Mouse (Mus musculus) MEL (cell line): ENCODE data around the gene Gdf7. TPM values are rescaled to one million over a fixed set of nuclear protein-coding genes. Genes with fewer than 3 reads are reported as not detected.

ENCODE experiments used
- DNase-seq: peaks from one replicate; pipeline ENCODE4 v3.0.0; 2011; ENCODE audit warnings: low read depth, low spot score
- H3K27ac ChIP-seq: 2 replicates; pipeline ENCODE4 v1.5.1; 2012; ENCODE audit warnings: low read depth, mild to moderate bottlenecking, control low read depth, low read length, moderate library complexity; ENCODE audit not compliant: control insufficient read depth
- H3K27me3 ChIP-seq, 2 experiments: fragments of 150-350 bp in 1 of 2; sonication (generic) in 1 of 2; 2 replicates each; pipeline ENCODE4 v1.6.1; 2012; ENCODE audit warnings: low read length in 2 of 2, mild to moderate bottlenecking in 2 of 2, improper control_type of control experiment in 1 of 2, moderate library complexity in 1 of 2; ENCODE audit not compliant: insufficient read depth in 2 of 2, control insufficient read depth in 1 of 2
- H3K36me3 ChIP-seq, 2 experiments: 2 replicates each; pipeline ENCODE4 v1.6.1; 2012 to 2014; ENCODE audit warnings: low read length in 2 of 2, improper control_type of control experiment in 1 of 2, inconsistent platforms in 1 of 2, mild to moderate bottlenecking in 1 of 2; ENCODE audit not compliant: insufficient read depth in 2 of 2, control insufficient read depth in 1 of 2
- H3K4me1 ChIP-seq, 2 experiments: fragments of 150-350 bp in 1 of 2; sonication (generic) in 1 of 2; 2 replicates each; pipeline ENCODE4 v1.6.1; 2012; ENCODE audit warnings: low read length in 2 of 2, improper control_type of control experiment in 1 of 2, mild to moderate bottlenecking in 1 of 2; ENCODE audit not compliant: insufficient read depth in 2 of 2, control insufficient read depth in 1 of 2
- H3K4me3 ChIP-seq, 2 experiments: fragments of 150-350 bp in 1 of 2; sonication (generic) in 1 of 2; 2 replicates each; pipeline ENCODE4 v1.5.1; 2012; ENCODE audit warnings: low read depth in 2 of 2, low read length in 2 of 2, mild to moderate bottlenecking in 2 of 2, moderate library complexity in 2 of 2, control low read depth in 1 of 2, improper control_type of control experiment in 1 of 2; ENCODE audit not compliant: control insufficient read depth in 1 of 2, insufficient read depth in 1 of 2
- H3K79me2 ChIP-seq: 2 replicates; pipeline ENCODE4 v1.6.1; 2012; ENCODE audit warnings: mild to moderate bottlenecking, low read length, moderate library complexity; ENCODE audit not compliant: control insufficient read depth, poor library complexity, insufficient read depth
- H3K9ac ChIP-seq: 2 replicates; pipeline ENCODE4 v1.6.1; 2012; ENCODE audit warnings: low read depth, mild to moderate bottlenecking, control low read depth, low read length, moderate library complexity; ENCODE audit not compliant: control insufficient read depth, poor library complexity, severe bottlenecking
- H3K9me3 ChIP-seq: fragments of 150-350 bp; sonication (generic); replicated peaks from 2 replicates; pipeline ENCODE4 v1.6.1; 2012; ENCODE audit warnings: mild to moderate bottlenecking, low read length, improper control_type of control experiment, moderate library complexity; ENCODE audit not compliant: insufficient read depth
- CTCF ChIP-seq, 3 experiments: IDR thresholded peaks in 2 of 3; conservative IDR thresholded peaks in 1 of 3; 2 replicates each; pipeline ENCODE4 v1.5.1; 2011 to 2012; ENCODE audit warnings: low read length in 3 of 3, low read depth in 2 of 3, mild to moderate bottlenecking in 2 of 3, improper control_type of control experiment in 1 of 3, inconsistent platforms in 1 of 3, mixed read lengths in 1 of 3, moderate library complexity in 1 of 3; ENCODE audit not compliant: control insufficient read depth in 1 of 3, insufficient read depth in 1 of 3, poor library complexity in 1 of 3, severe bottlenecking in 1 of 3
- E2F4 ChIP-seq: IDR thresholded peaks from 2 replicates; pipeline ENCODE4 v1.6.1; 2011; ENCODE audit warnings: low read depth, low read length, improper control_type of control experiment, borderline replicate concordance
- GABPA ChIP-seq: IDR thresholded peaks from 2 replicates; pipeline ENCODE4 v1.6.1; 2012; ENCODE audit warnings: low read depth, mild to moderate bottlenecking, inconsistent platforms, low read length, improper control_type of control experiment, moderate library complexity
- HCFC1 ChIP-seq: IDR thresholded peaks from 2 replicates; pipeline ENCODE4 v1.6.1; 2012; ENCODE audit warnings: low read depth, mild to moderate bottlenecking, inconsistent platforms, low read length, improper control_type of control experiment, moderate library complexity
- MAX ChIP-seq: IDR thresholded peaks from 2 replicates; pipeline ENCODE4 v1.6.1; 2011; ENCODE audit warnings: low read length, improper control_type of control experiment
- MEF2A ChIP-seq: IDR thresholded peaks from 2 replicates; pipeline ENCODE4 v1.6.1; 2014; ENCODE audit warnings: low read depth, mild to moderate bottlenecking, inconsistent platforms, low read length, improper control_type of control experiment; ENCODE audit not compliant: poor library complexity, insufficient replicate concordance, severe bottlenecking; ENCODE audit errors: extremely low read depth
- NELFE ChIP-seq: IDR thresholded peaks from 2 replicates; pipeline ENCODE4 v1.6.1; 2011; ENCODE audit warnings: low read depth, low read length, improper control_type of control experiment
- RAD21 ChIP-seq: IDR thresholded peaks from 2 replicates; pipeline ENCODE4 v1.6.1; 2011; ENCODE audit warnings: mild to moderate bottlenecking, low read depth, low read length, improper control_type of control experiment
- SIN3A ChIP-seq: IDR thresholded peaks from 2 replicates; pipeline ENCODE4 v1.6.1; 2012; ENCODE audit warnings: low read length, improper control_type of control experiment, inconsistent platforms
- SMC3 ChIP-seq: IDR thresholded peaks from 2 replicates; pipeline ENCODE4 v1.6.1; 2011; ENCODE audit warnings: low read depth, low read length, improper control_type of control experiment
- TBP ChIP-seq: IDR thresholded peaks from 2 replicates; pipeline ENCODE4 v1.8.0; 2011; ENCODE audit warnings: low read depth, low read length, improper control_type of control experiment
- ZC3H11A ChIP-seq: IDR thresholded peaks from 2 replicates; pipeline ENCODE4 v1.6.1; 2012; ENCODE audit warnings: low read depth, mild to moderate bottlenecking, inconsistent platforms, low read length, improper control_type of control experiment
- ZNF384 ChIP-seq: IDR thresholded peaks from 2 replicates; pipeline ENCODE4 v1.6.1; 2012; ENCODE audit warnings: low read depth, mild to moderate bottlenecking, inconsistent platforms, low read length, improper control_type of control experiment
- polyA plus RNA-seq, 2 experiments: library from polyadenylated mRNA; stranded (reverse) in 1 of 2; unstranded in 1 of 2; fragments of >175 nt in 1 of 2; fragments of >200 nt in 1 of 2; gene quantifications; 2 replicates each; pipeline versions ENCODE4 v1.2.1 to v1.2.4; 2012; ENCODE audit warnings: low replicate concordance in 2 of 2, low read depth in 1 of 2; ENCODE audit not compliant: insufficient read length in 2 of 2, insufficient read depth in 1 of 2, missing spikeins in 1 of 2
- total RNA-seq: library from RNA; depleted of rRNA; stranded (reverse); fragments of 300-350 nt; gene quantifications from 2 replicates; pipeline ENCODE4 v1.2.3, GENCODE M21; 2012

The Gdf7 gene
- total and polyA plus RNA-seq, 3 experiments, result not detected

GRCm38 (mm10) chr12:8306910-8307309, 5.2 kb upstream of the Gdf7 start:
- Histone ChIP-seq H3K9ac (no peak overlapping the region), H3K9me3 (no peaks in the 10 kb centered on the region), H3K36me3 (no peaks in the 10 kb centered on the region), H3K4me1 (0 out of 4 replicates have a peak, but pooled peaks cover 0 to 2% of the 10 kb centered on the region in 2 experiments)
- DNase-seq, result peak; percentile 61
- TF ChIP-seq SIN3A (peak; percentile 29; the same call in 1 of the 2 replicates), TBP (no peak)
- TF ChIP-seq, all 39 proteins: peak for 1
- Histone ChIP-seq H3K27me3 (no peaks in the 10 kb centered on the region; a peak in 1 of 4 replicates), H3K4me3 (no peak overlapping the region), H3K27ac (no peak overlapping the region), H3K79me2 (no peaks in the 10 kb centered on the region)

GRCm38 (mm10) chr12:8306432-8306831, 4.7 kb upstream of the Gdf7 start:
- H3K9ac ChIP-seq, result no peak overlapping the region
- H3K4me3 ChIP-seq, result no peak overlapping the region
- no peaks in the 10 kb centered on the region for H3K79me2 ChIP-seq
- DNase-seq, result peak; percentile 78
- 0 out of 4 replicates have a peak, but pooled peaks cover 0 to 2% of the 10 kb centered on the region in 2 experiments for H3K4me1 ChIP-seq
- H3K36me3 ChIP-seq, result no peaks in the 10 kb centered on the region
- H3K27me3 ChIP-seq, result no peaks in the 10 kb centered on the region; a peak in 1 of 4 replicates
- H3K9me3 ChIP-seq, result no peaks in the 10 kb centered on the region
- H3K27ac ChIP-seq, result no peak overlapping the region
- TF ChIP-seq SMC3 (peak; percentile 89), CTCF (IDR thresholded peaks at IDR 0.05 in 2 of 3, conservative IDR thresholded peaks at IDR 0.05 in 1 of 3; ENCODE audit: control insufficient read depth in 1 of 3, insufficient read depth in 1 of 3, low read depth in 2 of 3, low read length in 3 of 3, poor library complexity in 1 of 3, severe bottlenecking in 1 of 3) (peak; percentile 86 to 95 (median 87)), MEF2A (no peak), NELFE (no peak), ZC3H11A (peak; percentile 87), RAD21 (peak; percentile 95)
- TF ChIP-seq, all 39 proteins: peak for 4

GRCm38 (mm10) chr12:8305258-8305657, 3.5 kb upstream of the Gdf7 start:
- Histone ChIP-seq H3K9me3 (no peaks in the 10 kb centered on the region), H3K79me2 (no peaks in the 10 kb centered on the region), H3K9ac (no peak overlapping the region), H3K27me3 (no peaks in the 10 kb centered on the region; a peak in 1 of 4 replicates), H3K4me3 (no peak overlapping the region), H3K36me3 (no peaks in the 10 kb centered on the region), H3K4me1 (0 out of 4 replicates have a peak, but pooled peaks cover 0 to 2% of the 10 kb centered on the region in 2 experiments), H3K27ac (no peak overlapping the region)
- no peak for TF ChIP-seq ZNF384
- TF ChIP-seq HCFC1, result no peak
- TF ChIP-seq MAX, result no peak
- no peak for TF ChIP-seq E2F4
- no peak for TF ChIP-seq GABPA
- DNase-seq, result no peak
